Mouse (Mus musculus) cerebellum, postnatal 10 days (tissue): ENCODE measurements at regions not wholly inside any gene's neighbourhood (a gene's known extent, or its start where the extent isn't known, plus 50 kb on each side); places are given as distances from the start of the nearest gene placed in this dataset.

Experiments
- DNase-seq, 2 experiments: peaks; one replicate each; pipeline ENCODE4 v3.0.0; 2021; ENCODE audit warnings: mixed read lengths in 2 of 2

DNA sequence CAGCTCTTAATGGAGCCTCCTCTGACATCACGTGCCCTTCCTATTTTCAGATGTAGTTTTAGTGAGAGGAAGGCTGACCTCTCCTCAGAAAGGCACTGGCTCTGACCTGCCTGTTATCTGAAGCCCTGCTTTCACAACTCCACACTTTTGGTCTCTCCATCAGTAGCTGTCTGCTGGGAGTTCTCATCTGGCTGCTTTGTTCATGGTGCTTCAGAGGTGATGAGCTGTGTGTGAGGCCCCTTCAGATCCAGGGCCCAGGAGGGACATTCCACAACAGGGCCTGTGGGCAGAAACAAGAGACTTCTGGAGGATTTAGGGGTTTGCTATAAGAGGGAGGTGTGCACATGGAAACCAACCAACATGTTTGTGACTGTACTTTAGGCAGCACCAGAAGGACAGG lies 50.8 kb upstream of the Fhl2 start:
- DNase-seq: no peak

DNA sequence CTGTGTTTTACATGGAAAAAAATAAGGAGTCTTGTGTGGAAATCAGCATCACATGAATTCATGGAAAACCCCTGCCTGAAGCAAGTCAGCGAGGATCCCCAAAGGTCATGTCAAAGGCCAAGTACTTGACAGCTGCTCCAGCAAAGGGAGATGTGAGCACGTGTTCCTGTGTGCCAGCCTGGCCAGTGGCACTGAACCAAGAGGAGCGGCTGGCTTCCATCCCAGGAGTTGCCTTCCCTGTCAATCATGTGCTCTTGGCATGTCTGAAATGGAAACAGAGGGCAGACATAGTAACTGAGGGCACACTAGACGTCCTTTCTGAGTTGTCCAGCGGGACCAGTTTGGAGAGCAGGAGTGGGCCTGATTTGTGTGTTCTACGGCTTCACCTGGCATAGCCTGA lies 53.5 kb upstream of the Fhl2 start:
- peak; percentile 77 to 79 for DNase-seq

DNA sequence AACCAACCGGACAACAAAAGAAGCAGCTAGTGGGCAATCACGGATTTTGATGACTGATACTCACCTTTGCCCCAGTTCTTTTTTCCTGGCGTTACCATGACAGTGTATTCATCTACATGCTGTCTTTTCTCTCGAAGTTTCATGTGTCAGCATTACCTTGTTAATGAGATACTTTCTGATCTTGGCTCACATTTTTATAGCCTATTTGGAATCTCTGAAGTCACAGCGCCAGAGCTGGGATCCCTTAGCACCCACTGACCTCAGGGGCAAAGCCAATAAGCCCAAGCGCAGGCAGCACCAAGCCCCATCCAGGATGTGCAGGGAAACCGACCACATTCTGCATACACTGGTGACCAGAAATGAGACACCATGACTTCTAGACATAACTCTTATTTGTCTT lies 54.6 kb upstream of the Fhl2 start:
- DNase-seq: no peak

DNA sequence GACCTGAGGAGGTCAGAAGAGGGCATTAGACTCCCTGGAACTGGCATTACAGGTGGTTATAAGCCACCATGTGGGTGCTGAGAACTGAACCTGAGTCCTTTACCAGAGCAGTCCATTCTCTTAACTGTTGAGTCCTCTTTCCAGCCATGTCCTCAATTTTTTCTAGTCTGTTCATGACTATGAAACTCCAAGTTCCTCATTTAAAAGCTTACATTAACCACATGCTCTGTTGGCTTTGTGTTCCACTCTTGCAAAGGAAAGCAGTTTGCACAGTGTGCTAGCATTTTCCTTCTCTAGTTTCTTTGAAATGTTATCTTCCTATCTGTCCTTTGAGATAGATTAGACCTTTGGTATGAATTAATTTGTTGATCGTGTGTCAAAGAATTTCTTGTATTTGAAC lies 57.3 kb upstream of the Fhl2 start:
- DNase-seq: no peak

DNA sequence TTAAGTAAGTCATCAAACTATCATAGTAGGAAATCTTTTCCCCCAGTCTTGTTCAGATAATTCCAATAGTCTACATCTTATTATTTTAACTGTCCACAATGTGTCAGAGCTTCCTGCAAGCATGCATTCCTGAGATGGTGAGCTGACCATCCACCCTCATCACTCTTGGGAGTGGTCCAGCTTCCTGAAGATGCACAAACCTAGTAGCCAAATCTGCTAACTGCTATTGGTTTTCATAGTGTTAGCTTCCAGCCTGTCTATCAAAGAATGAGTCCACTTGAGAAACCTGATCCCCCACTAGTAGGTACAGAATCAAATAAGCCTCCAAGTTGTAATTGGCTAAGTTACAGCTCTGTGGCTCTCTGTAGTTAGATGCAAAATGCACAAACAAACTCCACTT lies 59.3 kb upstream of the Fhl2 start:
- peak in 1 of 2 experiments; percentile 8 for DNase-seq

DNA sequence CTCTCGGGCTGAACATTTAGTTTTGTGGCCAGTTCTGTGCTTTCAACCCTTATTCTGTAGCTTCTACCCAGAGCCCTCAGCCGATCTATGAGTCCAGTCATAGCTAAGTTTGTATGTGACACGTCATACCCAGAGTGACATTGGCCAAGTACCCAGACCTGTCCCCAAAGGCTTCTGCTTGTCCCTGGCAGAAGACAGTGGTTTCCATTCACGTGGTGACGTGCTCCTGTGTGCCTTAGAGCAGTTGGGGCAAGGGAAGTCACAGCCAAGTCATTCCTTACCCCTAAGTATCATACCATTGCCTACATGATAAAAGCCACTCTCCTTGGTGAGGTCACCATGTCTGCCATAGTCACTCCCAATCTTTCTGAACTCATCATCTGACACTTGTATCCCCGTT lies 61.1 kb upstream of the Fhl2 start:
- no peak for DNase-seq

DNA sequence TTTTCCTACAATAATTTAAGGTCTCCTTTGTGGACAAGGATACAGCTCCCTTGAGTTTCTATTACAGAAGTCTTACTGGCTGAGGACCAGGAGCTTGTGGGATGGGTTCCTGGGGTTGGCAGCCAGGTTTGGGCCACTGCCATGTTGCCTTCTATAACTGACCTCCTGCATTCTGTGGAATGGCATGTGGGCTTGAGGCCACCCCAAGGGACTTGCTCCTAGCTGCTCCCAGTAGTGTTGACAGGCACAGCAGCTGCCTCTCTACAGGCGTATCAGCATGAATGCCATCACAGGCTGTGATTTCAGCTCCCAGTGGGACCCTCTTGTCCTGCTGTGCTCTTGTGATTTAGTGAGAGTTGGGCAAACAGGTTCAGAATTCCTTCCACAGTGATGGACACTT lies 63.1 kb upstream of the Fhl2 start:
- DNase-seq: peak; percentile 8 to 20

DNA sequence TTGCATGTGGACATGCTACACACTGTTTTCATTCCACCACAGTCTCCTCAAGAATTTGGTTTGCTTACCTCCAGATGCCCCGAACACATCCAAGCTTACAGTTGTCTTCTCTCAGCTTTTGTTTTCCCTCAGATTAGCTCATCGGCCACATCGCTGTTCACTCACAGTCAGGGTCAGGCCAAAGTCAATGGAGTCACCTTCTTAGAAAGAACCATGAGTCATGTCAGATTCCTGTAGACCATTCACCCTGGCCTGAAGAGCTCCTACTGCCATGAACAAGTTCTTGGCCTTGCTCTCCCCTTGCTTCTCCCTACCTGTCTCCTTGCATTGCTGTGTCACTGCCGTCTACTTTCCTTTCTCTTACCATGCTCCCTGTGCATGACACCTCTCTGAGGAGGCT lies 63.7 kb upstream of the Fhl2 start:
- DNase-seq: no peak

DNA sequence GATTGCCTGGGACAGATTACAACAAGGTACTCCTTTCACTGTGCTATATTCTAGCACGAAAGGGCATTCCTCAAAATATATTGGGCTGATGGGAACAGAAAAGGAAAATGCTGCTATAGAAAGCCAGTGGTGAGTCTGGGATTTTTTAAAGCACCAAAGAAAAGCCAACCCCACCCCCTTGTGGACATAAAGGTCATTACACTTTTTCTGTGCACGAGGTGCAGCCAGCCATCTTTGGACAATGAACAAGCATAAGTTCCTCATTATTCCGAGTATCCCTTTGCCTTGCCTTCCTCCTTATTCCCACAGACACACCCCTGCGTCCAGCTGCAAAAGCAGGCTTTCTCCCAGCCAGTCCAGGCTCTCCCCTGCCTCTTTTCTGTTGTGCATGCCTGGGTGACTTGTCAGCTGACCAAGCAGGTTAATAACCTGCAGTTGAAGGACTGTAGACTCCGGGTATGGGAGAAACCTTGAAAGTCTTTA lies 67.7 kb upstream of the Fhl2 start:
- peak; percentile 87 to 94 for DNase-seq

DNA sequence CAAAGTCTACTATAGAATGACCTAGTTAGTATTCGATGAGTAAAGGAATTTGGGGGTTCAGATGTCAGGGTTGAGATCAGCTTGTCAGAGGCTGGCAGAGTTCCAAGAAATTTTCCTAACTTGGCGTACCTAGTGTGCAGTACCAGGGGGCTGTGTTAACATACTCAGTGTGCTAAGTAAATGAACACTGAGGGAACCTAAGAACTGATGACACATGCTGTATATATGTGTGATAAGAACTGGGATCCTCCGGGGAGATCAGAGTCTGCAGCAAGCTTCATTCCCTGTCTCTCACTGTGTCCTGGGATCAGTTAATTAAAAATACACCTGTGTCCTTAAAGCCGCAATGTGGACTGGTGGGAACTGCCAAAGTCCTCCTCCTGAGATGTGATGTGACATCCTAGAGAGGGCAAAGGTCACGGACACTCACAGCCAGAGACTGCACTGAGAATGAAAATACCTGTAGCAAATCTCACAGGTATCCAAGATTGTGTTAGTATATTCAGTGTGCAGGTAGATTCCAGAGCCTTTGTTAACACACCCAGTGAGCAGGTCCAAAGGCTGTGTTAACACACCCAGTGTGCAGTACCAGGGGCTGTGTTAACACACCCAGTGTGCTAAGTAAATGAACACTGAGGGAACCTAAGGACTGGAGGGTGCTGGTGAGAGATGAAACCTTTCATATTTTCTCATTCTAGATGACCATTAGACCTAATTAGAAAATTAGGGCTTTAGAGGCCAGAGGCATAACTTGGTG lies 69.1 kb upstream of the Fhl2 start:
- peak in 1 of 2 experiments; percentile 6 for DNase-seq

DNA sequence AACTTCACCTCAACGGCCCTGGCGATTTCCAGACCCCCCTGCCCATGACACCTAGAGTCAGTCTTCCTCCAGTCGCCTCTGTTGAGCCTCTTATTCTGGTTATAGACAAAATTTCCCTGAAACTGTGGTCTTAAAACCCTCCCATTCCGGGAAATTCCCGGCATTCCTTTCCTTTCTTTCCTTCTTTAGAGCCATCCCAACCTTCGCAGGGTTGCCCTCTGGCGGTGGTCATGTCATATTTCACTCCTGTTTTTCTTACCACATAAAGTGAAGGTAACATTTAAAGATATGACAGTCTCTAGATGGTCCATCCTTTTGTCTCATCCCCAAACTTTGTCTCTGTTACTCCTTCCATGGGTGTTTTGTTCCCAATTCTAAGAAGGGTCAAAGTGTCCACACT lies 72.9 kb upstream of the Fhl2 start:
- DNase-seq: peak; percentile 20 to 32

DNA sequence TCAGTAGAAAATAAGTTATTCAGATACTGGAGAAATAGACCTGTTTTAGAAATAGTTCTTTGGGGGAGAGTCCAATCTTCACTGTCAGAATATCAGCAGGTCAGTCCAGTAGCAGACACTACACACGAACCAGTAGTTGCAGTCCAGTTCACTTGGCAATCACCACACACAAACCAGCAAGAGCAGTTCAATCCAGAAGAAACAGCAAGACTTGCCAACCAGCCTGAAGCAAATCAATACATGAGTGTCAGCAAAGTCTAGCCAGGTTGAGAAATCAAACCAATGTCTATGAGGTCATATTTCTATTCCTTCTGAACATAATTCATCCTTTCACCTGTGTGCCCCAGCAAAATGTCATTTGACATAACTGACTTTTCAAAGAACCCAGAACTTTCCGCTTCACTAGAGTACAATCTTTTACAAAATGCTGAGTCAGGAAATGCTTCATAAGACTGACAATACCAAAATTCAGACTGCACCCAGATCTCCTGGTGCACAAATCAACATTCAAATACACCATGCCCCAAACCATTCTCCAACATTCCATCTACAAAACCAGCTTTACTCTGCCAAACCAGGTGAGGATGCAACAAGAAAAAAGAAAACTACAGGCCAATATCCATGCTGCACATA lies 76.6 kb upstream of the Fhl2 start:
- DNase-seq: no peak

DNA sequence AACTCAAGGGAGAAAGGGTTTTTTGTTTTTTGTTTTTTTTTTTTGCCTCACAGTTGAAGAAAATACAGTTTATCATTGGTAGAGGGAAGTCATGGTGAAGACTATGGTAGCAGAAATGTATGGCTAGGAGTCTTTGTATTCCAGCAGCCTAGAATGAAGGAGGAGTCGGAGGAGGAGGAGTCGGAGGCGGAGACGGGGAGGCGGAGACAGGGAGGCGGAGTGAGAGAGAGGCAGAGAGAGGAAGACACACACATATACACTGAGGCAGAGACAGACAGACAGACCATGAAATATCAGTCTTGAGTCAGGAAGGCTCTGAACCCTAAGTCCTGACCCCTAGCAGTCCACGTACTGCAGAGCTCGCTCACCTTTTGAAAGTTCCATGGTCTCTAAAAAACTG lies 95.0 kb upstream of the Fhl2 start:
- no peak for DNase-seq

DNA sequence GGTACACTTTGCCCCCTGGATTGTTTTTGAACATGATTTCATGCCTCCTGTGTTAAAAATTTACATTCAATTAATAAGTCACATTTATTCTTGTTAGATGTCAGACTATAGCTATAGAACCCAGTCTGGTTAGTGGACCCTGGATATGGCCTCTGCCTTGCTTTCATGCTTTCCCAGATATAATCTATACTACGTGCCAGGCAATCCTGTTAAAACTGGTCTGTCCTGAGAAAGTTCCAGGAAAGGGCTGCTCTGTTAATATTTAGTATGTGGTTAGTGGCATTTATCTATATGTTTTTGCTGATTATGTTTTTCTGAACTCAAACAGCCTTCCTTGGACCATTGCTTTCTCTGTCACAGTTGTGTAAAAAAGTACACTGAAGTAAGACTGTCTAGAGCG lies 95.8 kb upstream of the Fhl2 start:
- no peak for DNase-seq

DNA sequence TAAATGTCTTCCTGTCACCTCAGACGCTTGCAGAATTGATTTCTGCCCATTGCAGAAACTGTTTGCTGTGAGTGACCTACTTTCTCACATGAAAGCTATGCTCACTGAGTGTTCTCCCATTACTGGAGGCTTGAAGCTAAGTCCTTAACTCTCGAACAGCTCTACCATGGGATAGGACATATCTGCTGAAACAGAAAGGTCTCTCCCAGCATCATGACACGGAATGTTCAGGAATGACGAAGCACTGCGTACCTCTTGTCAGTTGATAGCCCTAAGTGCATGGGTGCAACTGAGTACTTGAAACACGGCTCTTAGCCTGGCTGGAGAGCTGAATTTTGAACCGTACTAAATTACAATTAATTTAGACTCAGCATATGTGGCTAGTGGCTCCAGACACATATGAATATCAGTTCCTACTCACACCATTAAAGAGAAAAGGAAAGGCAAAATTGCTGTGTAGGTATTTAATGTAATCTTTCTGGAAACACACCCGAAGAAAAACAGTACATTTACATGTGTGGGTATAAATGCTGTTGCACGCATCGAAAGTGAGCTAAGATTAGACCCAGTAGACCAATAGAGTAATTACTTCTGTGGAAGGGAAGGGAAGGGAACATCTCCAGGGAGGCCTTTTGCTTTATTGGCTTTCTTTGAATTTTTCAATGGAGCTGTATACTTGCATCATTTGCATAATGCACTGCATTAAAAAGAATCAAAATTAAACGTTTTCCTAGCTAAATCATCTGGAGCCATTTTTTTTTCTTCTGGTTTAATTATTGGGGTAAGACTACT lies 97.6 kb upstream of the Fhl2 start:
- no peak for DNase-seq

DNA sequence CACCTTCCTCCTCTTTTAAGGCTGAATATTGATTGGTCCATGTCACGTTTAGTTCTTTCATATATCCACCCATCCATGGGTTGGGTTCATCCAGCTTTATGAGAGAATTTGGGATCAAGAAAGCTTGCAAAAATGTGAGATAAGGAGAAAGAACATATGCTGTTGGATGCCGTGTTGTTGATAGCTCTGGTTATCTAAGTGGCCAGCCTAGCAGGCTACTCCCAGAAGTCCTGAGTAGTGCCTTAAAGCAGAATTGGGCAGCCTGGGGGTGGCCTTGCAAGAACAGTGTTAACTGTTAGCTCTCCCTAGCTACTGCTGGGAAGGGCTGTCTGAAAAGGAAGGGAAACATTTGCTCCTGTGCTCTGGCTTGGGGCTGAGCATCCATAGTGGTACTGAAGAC lies 100.8 kb upstream of the Fhl2 start:
- no peak for DNase-seq

DNA sequence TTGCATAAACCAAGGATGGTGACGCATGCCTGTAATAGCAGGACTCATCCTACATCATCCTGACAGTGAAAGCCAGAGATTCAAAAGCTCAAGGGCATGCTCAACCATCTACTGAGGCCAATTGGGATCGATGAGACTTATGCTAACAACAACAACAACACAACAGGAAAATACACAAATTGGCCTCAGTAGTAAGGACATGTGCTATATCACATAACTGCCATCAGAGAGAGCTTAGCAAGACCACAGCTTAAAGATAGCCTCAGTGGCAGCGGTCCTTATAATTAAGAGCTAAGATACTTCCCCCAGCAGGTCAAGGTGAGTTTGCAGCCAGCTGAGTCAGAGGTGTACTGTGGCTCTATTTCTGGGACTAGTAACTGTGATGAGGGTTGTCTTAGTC lies 102.0 kb upstream of the Fhl2 start:
- DNase-seq: no peak

DNA sequence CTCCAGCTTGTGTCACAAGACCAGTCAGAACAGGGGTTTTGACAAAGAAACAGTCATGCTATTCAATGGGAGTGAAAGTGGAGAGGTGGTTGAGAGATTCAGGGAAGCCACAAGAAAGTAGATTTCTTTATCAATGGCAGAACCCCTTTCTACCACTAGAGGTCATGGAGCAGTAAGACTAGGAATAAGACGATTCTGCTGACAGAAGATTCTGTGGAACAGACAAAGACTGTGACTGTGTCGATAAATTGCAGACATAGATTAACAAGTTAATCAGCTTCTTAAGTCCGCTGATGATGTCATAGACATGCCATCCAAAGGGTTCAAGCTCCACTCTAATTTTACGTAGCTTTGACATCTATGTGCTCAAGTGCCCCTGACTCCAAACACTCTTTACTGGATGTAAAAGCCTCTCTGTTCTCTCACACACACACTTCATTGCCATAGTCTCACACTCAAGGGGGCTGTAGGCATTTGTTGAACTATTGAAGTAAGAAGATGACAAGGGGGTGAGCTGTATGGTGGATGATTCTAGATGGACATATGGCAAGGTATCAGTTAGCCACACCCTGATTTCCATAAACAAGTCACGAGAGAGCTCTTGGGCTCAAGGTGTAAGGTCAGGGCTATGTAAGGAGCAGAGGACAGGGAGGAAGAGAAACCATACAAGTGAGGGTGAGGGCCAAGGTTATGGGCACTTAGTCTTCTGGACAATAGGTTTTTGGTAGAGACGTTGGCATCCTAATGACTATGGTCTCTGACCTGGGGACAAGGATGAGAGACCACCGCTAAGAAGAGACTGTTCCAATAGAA lies 102.9 kb upstream of the Fhl2 start:
- DNase-seq: peak; percentile 45 to 84

DNA sequence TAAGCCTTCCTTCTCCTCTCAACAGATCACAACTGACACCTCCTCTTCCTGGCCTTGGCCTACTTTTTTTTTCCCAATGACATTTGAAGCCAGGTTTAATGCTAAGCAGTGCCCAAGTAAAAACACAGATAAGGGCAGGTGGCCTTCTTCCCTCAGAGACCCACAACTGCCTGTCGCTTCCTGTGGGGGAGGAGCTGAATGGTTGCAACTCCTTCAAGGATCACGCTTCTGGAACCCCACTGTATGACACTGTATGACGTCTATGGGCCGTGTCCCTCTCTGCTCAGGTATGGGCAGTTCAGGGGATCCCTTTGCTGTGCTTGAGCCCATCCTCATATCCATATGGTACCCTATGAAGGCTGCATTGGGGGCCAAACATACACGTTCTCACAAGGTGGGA lies 103.9 kb upstream of the Fhl2 start:
- DNase-seq: no peak

DNA sequence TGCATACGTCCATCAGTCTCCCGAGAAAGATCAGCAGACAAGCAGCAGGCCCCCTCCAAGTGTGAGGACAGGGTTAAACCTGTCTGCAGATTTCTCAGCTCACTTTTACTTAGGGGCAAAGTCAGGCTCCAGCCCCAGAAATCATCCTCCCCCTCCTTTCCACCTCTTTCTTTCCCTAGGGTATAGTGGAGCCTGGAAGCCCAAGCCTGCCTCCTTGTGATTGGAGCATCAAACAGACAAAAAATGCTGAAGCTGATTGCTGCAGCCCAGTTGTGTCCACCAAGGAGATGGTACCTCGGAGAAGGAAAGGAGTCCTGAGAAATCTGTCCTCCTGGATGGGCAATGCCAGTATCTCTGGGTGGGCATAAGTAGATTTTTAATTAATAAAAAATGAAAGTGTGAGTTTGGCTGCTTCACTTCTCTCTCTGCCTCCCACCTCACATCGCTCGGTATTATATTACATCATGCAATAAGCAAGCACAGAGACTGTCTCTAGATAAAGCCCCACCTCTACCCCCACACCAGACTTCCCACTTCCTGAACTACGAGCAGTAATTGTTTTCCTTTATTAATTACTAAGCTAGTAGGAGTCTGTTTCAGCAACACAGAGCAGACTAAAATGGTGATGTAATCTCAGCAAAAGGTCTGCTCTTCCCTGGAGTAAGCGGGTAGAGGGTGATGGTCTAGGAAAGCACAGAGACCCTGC lies 105.2 kb upstream of the Fhl2 start:
- DNase-seq: no peak

DNA sequence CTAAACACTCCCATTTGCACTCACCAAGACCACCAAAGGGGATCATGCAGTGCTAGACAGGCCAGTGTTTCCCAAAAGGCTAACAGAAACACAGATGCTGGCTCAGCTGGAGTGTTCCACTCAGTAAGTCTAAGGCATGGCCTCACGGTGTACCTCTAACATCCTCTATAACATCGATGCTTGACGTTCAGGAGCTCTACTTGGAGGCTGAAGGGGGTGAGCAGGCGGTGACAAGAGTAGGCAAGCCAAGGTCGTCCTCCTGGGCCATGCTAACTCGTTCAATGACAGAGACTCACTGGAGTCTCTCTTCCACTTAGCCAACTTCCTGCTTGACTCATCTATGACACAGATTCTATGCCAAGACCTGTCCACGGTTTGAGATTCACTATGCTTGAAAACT lies 105.9 kb upstream of the Fhl2 start:
- no peak for DNase-seq
